Mouse (Mus musculus): ENCODE results near the gene Krtap1-5. TPM values are rescaled to one million over a fixed set of nuclear protein-coding genes. Genes with fewer than 3 reads are reported as not detected.

Krtap1-5 gene
- polyA plus RNA-seq, 1 experiment from 2014 or later = not detected

Other genes starting within 250 kb of the Krtap1-5 start
- gene Krt26, start 243.1 kb downstream of the Krtap1-5 start, polyA plus RNA-seq (2015; fragmentation: Nextera tagmentation; extraction: Ambion mirVana) = not detected in 2 replicates
- not detected in 2 replicates for gene Krt27, start 229.9 kb downstream of the Krtap1-5 start, polyA plus RNA-seq (2015; fragmentation: Nextera tagmentation; extraction: Ambion mirVana)
- 0.15 and 0.25 TPM in 2 replicates for gene Krt28, start 206.1 kb downstream of the Krtap1-5 start, polyA plus RNA-seq (2015; fragmentation: Nextera tagmentation; extraction: Ambion mirVana)
- 20.4 and 20.9 TPM in 2 replicates for gene Krt10, start 191.7 kb downstream of the Krtap1-5 start, polyA plus RNA-seq (2015; fragmentation: Nextera tagmentation; extraction: Ambion mirVana)
- 0.07 TPM in 1 of 2 replicates, not detected in the other for gene Krt12, start 158.8 kb downstream of the Krtap1-5 start, polyA plus RNA-seq (2015; fragmentation: Nextera tagmentation; extraction: Ambion mirVana)
- 0.29 and 0.39 TPM in 2 replicates for gene Krt20, start 142.9 kb downstream of the Krtap1-5 start, polyA plus RNA-seq (2015; fragmentation: Nextera tagmentation; extraction: Ambion mirVana)
- gene Krt23, start 87.9 kb downstream of the Krtap1-5 start, polyA plus RNA-seq (2015; fragmentation: Nextera tagmentation; extraction: Ambion mirVana) = 3.9 and 5.1 TPM in 2 replicates
- not detected in 2 replicates for gene Krt39, start 59.7 kb downstream of the Krtap1-5 start, polyA plus RNA-seq (2015; fragmentation: Nextera tagmentation; extraction: Ambion mirVana)
- gene Krt40, start 37.9 kb downstream of the Krtap1-5 start, polyA plus RNA-seq (2015; fragmentation: Nextera tagmentation; extraction: Ambion mirVana) = not detected in 2 replicates
- not detected in 2 replicates for gene Krtap3-3, start 30.2 kb downstream of the Krtap1-5 start, polyA plus RNA-seq (2015; fragmentation: Nextera tagmentation; extraction: Ambion mirVana)
- gene Krtap3-2, start 24.2 kb downstream of the Krtap1-5 start, polyA plus RNA-seq (2015; fragmentation: Nextera tagmentation; extraction: Ambion mirVana) = not detected in 2 replicates
- gene Gm11939, start 21.6 kb downstream of the Krtap1-5 start, polyA plus RNA-seq (2015; fragmentation: Nextera tagmentation; extraction: Ambion mirVana) = not detected in 2 replicates
- not detected in 2 replicates for gene Krtap3-1, start 14.4 kb downstream of the Krtap1-5 start, polyA plus RNA-seq (2015; fragmentation: Nextera tagmentation; extraction: Ambion mirVana)
- gene Krtap1-4, start 2.6 kb upstream of the Krtap1-5 start, polyA plus RNA-seq (2015; fragmentation: Nextera tagmentation; extraction: Ambion mirVana) = not detected in 2 replicates
- gene Krtap1-3, start 10.3 kb upstream of the Krtap1-5 start, polyA plus RNA-seq (2015; fragmentation: Nextera tagmentation; extraction: Ambion mirVana) = not detected in 2 replicates
- gene Krtap9-3, start 17.1 kb upstream of the Krtap1-5 start, polyA plus RNA-seq (2015; fragmentation: Nextera tagmentation; extraction: Ambion mirVana) = not detected in 2 replicates
- gene Gm11938, start 22.3 kb upstream of the Krtap1-5 start, polyA plus RNA-seq (2015; fragmentation: Nextera tagmentation; extraction: Ambion mirVana) = not detected in 2 replicates
- gene Gm11937, start 29.2 kb upstream of the Krtap1-5 start, polyA plus RNA-seq (2015; fragmentation: Nextera tagmentation; extraction: Ambion mirVana) = not detected in 2 replicates
- gene Krtap2-4, start 33.8 kb upstream of the Krtap1-5 start, polyA plus RNA-seq (2015; fragmentation: Nextera tagmentation; extraction: Ambion mirVana) = not detected in 2 replicates
- not detected in 2 replicates for gene Gm11562, start 39.4 kb upstream of the Krtap1-5 start, polyA plus RNA-seq (2015; fragmentation: Nextera tagmentation; extraction: Ambion mirVana)
- not detected in 2 replicates for gene Krtap4-1, start 47.2 kb upstream of the Krtap1-5 start, polyA plus RNA-seq (2015; fragmentation: Nextera tagmentation; extraction: Ambion mirVana)
- not detected in 2 replicates for gene Krtap4-2, start 54.1 kb upstream of the Krtap1-5 start, polyA plus RNA-seq (2015; fragmentation: Nextera tagmentation; extraction: Ambion mirVana)
- gene Krtap4-7, start 63.1 kb upstream of the Krtap1-5 start, polyA plus RNA-seq (2015; fragmentation: Nextera tagmentation; extraction: Ambion mirVana) = not detected in 2 replicates
- gene Gm11555, start 69.2 kb upstream of the Krtap1-5 start, polyA plus RNA-seq (2015; fragmentation: Nextera tagmentation; extraction: Ambion mirVana) = not detected in 2 replicates
- not detected in 2 replicates for gene Gm11563, start 77.9 kb upstream of the Krtap1-5 start, polyA plus RNA-seq (2015; fragmentation: Nextera tagmentation; extraction: Ambion mirVana)
- gene Krtap4-6, start 84.9 kb upstream of the Krtap1-5 start, polyA plus RNA-seq (2015; fragmentation: Nextera tagmentation; extraction: Ambion mirVana) = not detected in 2 replicates
- gene Gm14190, start 109.7 kb upstream of the Krtap1-5 start, polyA plus RNA-seq (2015; fragmentation: Nextera tagmentation; extraction: Ambion mirVana) = not detected in 2 replicates
- gene Gm14180, start 153.3 kb upstream of the Krtap1-5 start, polyA plus RNA-seq (2015; fragmentation: Nextera tagmentation; extraction: Ambion mirVana) = not detected in 2 replicates
- not detected in 2 replicates for gene Gm11595, start 191.9 kb upstream of the Krtap1-5 start, polyA plus RNA-seq (2015; fragmentation: Nextera tagmentation; extraction: Ambion mirVana)
- gene Krtap4-8, start 199.7 kb upstream of the Krtap1-5 start, polyA plus RNA-seq (2015; fragmentation: Nextera tagmentation; extraction: Ambion mirVana) = not detected in 2 replicates
- not detected in 2 replicates for gene Krtap4-9, start 204.2 kb upstream of the Krtap1-5 start, polyA plus RNA-seq (2015; fragmentation: Nextera tagmentation; extraction: Ambion mirVana)
- not detected in 2 replicates for gene Gm11596, start 212.5 kb upstream of the Krtap1-5 start, polyA plus RNA-seq (2015; fragmentation: Nextera tagmentation; extraction: Ambion mirVana)
- gene Gm11569, start 217.9 kb upstream of the Krtap1-5 start, polyA plus RNA-seq (2015; fragmentation: Nextera tagmentation; extraction: Ambion mirVana) = not detected in 2 replicates
- gene Gm11554, start 223.4 kb upstream of the Krtap1-5 start, polyA plus RNA-seq (2015; fragmentation: Nextera tagmentation; extraction: Ambion mirVana) = not detected in 2 replicates
- gene Krtap4-13, start 228.9 kb upstream of the Krtap1-5 start, polyA plus RNA-seq (2015; fragmentation: Nextera tagmentation; extraction: Ambion mirVana) = not detected in 2 replicates
- not detected in 2 replicates for gene Gm11564, start 234.7 kb upstream of the Krtap1-5 start, polyA plus RNA-seq (2015; fragmentation: Nextera tagmentation; extraction: Ambion mirVana)